Mouse (Mus musculus): ENCODE measurements around the gene Fntb.

GRCm38 (mm10) chr12:76722026-76722425, 43.4 kb upstream of the Fntb start:
- TF ChIP-seq TAL1 (conservative IDR thresholded peaks at IDR 0.05; ENCODE audit: low read depth, low read length) (no peak), CTCF (IDR thresholded peaks at IDR 0.05; ENCODE audit: low read depth, low read length) (no peak)
